ENCODE assay signal across 9 mouse cellular contexts in the genomic region with DNA sequence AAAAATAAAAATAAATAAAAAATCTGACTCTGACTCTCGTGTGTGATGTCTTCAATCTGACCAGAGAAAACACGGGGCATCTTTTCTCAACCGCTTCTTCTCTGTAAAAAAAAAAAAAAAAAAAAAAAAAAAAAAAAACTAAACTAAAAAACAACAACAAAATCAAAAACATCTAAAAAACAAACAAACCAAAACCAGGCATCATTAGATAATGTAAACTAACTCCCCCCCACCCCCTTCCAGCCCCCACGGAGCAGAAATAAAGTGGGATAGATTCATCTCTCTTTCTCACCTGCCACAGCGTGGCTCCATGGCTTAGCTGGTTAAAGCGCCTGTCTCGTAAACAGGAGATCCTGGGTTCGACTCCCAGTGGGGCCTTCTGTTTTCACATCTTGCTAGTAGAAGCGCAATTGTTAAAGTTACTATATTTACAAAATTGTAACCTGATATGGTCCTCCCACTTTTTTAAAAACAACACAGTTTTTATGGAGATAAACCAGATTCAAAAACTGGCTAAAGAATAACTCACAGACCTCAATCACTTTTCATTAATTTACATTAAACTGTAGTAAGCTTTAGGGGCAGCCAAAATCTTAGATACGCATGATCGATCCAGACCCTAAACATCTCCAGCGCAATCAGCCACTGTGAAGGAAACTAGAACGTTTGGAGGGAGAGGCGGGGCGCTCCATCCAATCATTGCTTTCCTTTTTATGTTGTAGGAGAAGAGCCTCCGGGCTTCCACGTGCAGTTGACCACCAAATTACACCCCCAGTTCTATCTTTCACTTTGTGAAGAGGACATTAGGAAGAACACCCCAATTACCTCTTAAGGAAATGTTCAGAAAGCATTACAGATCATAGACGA. TPM values are rescaled to one million over a fixed set of nuclear protein-coding genes. Genes with fewer than 3 reads are reported as not detected.
DNase-seq lines count a peak whose midpoint lies in the region; ATAC-seq and TF ChIP-seq lines count a peak whose summit lies in the region.
"Had no signal": no experiment of that assay in that cellular context is flagged by ENCODE, and none has a peak within 500 bp of the region (broad histone marks: within the 10 kb centered on the region; RNA-seq: fewer than 3 reads in every experiment).

No protein-coding gene starts in this region.

- peak overlapping the region; percentile 78 for H3K4me3 ChIP-seq in E14TG2a.4 (replicated peaks; ENCODE audit: low read length)
- H3K4me3 ChIP-seq in hindbrain, embryonic 12.5 days = peak overlapping the region; percentile 29; the same call in 1 of the 2 replicates
- peak overlapping the region; percentile 33 for H3K4me3 ChIP-seq in limb, embryonic 13.5 days
- H3K4me3 ChIP-seq: heart, adult 2 months had no signal

- 11% methylated on average over 18 of the region's 18 CpGs for WGBS in hindbrain, embryonic 12.5 days
- WGBS in limb, embryonic 13.5 days = 17% methylated on average over 18 of the region's 18 CpGs

- H3K36me3 ChIP-seq in E14TG2a.4 (ENCODE audit: insufficient read depth, low read length) = no peaks in the 10 kb centered on the region
- no peaks in the 10 kb centered on the region for H3K36me3 ChIP-seq in hindbrain, embryonic 12.5 days
- H3K36me3 ChIP-seq in limb, embryonic 13.5 days = no peaks in the 10 kb centered on the region

- peaks cover 17% of the 10 kb centered on the region for H3K4me1 ChIP-seq in E14TG2a.4 (replicated peaks; ENCODE audit: low read depth, low read length)
- peaks cover 5% of the 10 kb centered on the region; the same call in 1 of the 2 replicates for H3K4me1 ChIP-seq in hindbrain, embryonic 12.5 days
- 0 out of 2 replicates have a peak, but pooled peaks cover 10% of the 10 kb centered on the region for H3K4me1 ChIP-seq in limb, embryonic 13.5 days

- no peak for ATAC-seq in hindbrain, embryonic 12.5 days (ENCODE audit: low FRiP score)
- no peak for ATAC-seq in limb, embryonic 13.5 days (ENCODE audit: low FRiP score, low read depth)

- TF ChIP-seq CTCF in E14TG2a.4 (conservative IDR thresholded peaks at IDR 0.05; ENCODE audit: low read length) = no peak

- H3K9ac ChIP-seq in hindbrain, embryonic 12.5 days = no peak overlapping the region
- H3K9ac ChIP-seq in limb, embryonic 13.5 days = no peak overlapping the region

- H3K4me2 ChIP-seq in hindbrain, embryonic 12.5 days (replicated peaks) = peak overlapping the region; percentile 50
- peak overlapping the region; percentile 58 for H3K4me2 ChIP-seq in limb, embryonic 13.5 days (replicated peaks)

- peaks cover 16% of the 10 kb centered on the region for H3K27me3 ChIP-seq in E14TG2a.4 (ENCODE audit: insufficient read depth, low read length)
- H3K27me3 ChIP-seq in hindbrain, embryonic 12.5 days = peaks cover 4% of the 10 kb centered on the region; the same call in 1 of the 2 replicates
- peaks cover 18% of the 10 kb centered on the region; the same call in 1 of the 2 replicates for H3K27me3 ChIP-seq in limb, embryonic 13.5 days

- no peak overlapping the region for H3K27ac ChIP-seq in hindbrain, embryonic 12.5 days
- H3K27ac ChIP-seq in limb, embryonic 13.5 days = no peak overlapping the region
- H3K27ac ChIP-seq: heart, adult 2 months had no signal

- H3K9me3 ChIP-seq in E14TG2a.4 (ENCODE audit: low read length) = no peaks in the 10 kb centered on the region
- H3K9me3 ChIP-seq in hindbrain, embryonic 12.5 days (replicated peaks) = no peaks in the 10 kb centered on the region
- no peaks in the 10 kb centered on the region for H3K9me3 ChIP-seq in limb, embryonic 13.5 days

- DNase-seq in adrenal gland, adult 2 months = peak; percentile 21
- no peak for DNase-seq in adrenal gland, adult 8-10 months
- peak; percentile 91 for DNase-seq in embryo, embryonic 10.5 days (ENCODE audit: low spot score)
- peak; percentile 72 for DNase-seq in right cerebral cortex, adult 18-20 months
- DNase-seq in spleen, postnatal 10 days (ENCODE audit: low spot score in 2 of 2) = no peak

RNA-seq across cellular contexts. Expression of gene Gpx6, which starts 10.8 kb away (rescaled TPM):
- not detected for total RNA-seq in adrenal gland, adult 2 months (2021)
- polyA plus RNA-seq in adrenal gland, adult 2 months (2012; rRNA removed) = not detected in 2 replicates
- not detected for total RNA-seq in adrenal gland, adult 8-10 months (2022)
- 0.85 TPM in 1 of 2 replicates, not detected in the other for polyA plus RNA-seq in hindbrain, embryonic 12.5 days (2016; fragmentation: Nextera tagmentation; extraction: Ambion mirVana)
- polyA plus RNA-seq in limb, embryonic 13.5 days (2015; fragmentation: Nextera tagmentation; extraction: Ambion mirVana) = 0.28 and 0.52 TPM in 2 replicates
- total RNA-seq: heart, adult 2 months had no signal
- polyA plus RNA-seq: heart, adult 2 months had no signal

RNA-seq across cellular contexts. Expression of gene Olfr1367, which starts 24.0 kb away (rescaled TPM):
- not detected for total RNA-seq in adrenal gland, adult 2 months (2021)
- not detected in 2 replicates for polyA plus RNA-seq in adrenal gland, adult 2 months (2012; rRNA removed)
- total RNA-seq in adrenal gland, adult 8-10 months (2022) = not detected
- not detected in 2 replicates for polyA plus RNA-seq in hindbrain, embryonic 12.5 days (2016; fragmentation: Nextera tagmentation; extraction: Ambion mirVana)
- polyA plus RNA-seq in limb, embryonic 13.5 days (2015; fragmentation: Nextera tagmentation; extraction: Ambion mirVana) = not detected in 2 replicates
- total RNA-seq: heart, adult 2 months had no signal
- polyA plus RNA-seq: heart, adult 2 months had no signal

RNA-seq across cellular contexts. Expression of gene Gpx5, which starts 30.2 kb away (rescaled TPM):
- total RNA-seq in adrenal gland, adult 2 months (2021) = not detected
- polyA plus RNA-seq in adrenal gland, adult 2 months (2012; rRNA removed) = not detected in 2 replicates
- total RNA-seq in adrenal gland, adult 8-10 months (2022) = not detected
- not detected in 2 replicates for polyA plus RNA-seq in hindbrain, embryonic 12.5 days (2016; fragmentation: Nextera tagmentation; extraction: Ambion mirVana)
- not detected in 2 replicates for polyA plus RNA-seq in limb, embryonic 13.5 days (2015; fragmentation: Nextera tagmentation; extraction: Ambion mirVana)
- total RNA-seq: heart, adult 2 months had no signal
- polyA plus RNA-seq: heart, adult 2 months had no signal

RNA-seq across cellular contexts. Expression of gene Zscan12, which starts 39.9 kb away (rescaled TPM):
- total RNA-seq in adrenal gland, adult 2 months (2021) = 1 to 10 TPM; 9.4 to 9.6 TPM
- 0.33 and 0.44 TPM in 2 replicates for polyA plus RNA-seq in adrenal gland, adult 2 months (2012; rRNA removed)
- total RNA-seq in adrenal gland, adult 8-10 months (2022) = 10 to 100 TPM in 3 of 4 experiments, 1 to 10 TPM in 1; 9.6 to 12.8 (median 11.1) TPM
- 16.6 and 17.0 TPM in 2 replicates for polyA plus RNA-seq in hindbrain, embryonic 12.5 days (2016; fragmentation: Nextera tagmentation; extraction: Ambion mirVana)
- 14.6 and 15.3 TPM in 2 replicates for polyA plus RNA-seq in limb, embryonic 13.5 days (2015; fragmentation: Nextera tagmentation; extraction: Ambion mirVana)

Comparison
In these comparisons a context has a peak if more than half of its experiments do, and no peak if none do; other contexts are left out.
1. DNase-seq: peak in adrenal gland, adult 2 months (single experiment), embryo, embryonic 10.5 days (single experiment) and right cerebral cortex, adult 18-20 months (single experiment); none in adrenal gland, adult 8-10 months (single experiment) and spleen, postnatal 10 days (0 of 2).
2. Peak in every context shown above with its lines, with median percentiles within 50 percentile points of each other: H3K4me3 ChIP-seq.